Mouse (Mus musculus) ES-Bruce4 (cell line): ENCODE results near the gene Nedd4.

Experiments used
- CTCF ChIP-seq: IDR thresholded peaks from one replicate; pipeline ENCODE4 v1.8.1; 2011; ENCODE audit warnings: low read depth, low read length
- EP300 ChIP-seq: IDR thresholded peaks from 2 replicates; pipeline ENCODE4 v1.6.1; 2011; ENCODE audit warnings: low read depth, low read length; ENCODE audit not compliant: insufficient read depth
- POLR2A ChIP-seq: IDR thresholded peaks from one replicate; pipeline ENCODE4 v1.8.1; 2011; ENCODE audit warnings: low read length; ENCODE audit not compliant: insufficient read depth

DNA sequence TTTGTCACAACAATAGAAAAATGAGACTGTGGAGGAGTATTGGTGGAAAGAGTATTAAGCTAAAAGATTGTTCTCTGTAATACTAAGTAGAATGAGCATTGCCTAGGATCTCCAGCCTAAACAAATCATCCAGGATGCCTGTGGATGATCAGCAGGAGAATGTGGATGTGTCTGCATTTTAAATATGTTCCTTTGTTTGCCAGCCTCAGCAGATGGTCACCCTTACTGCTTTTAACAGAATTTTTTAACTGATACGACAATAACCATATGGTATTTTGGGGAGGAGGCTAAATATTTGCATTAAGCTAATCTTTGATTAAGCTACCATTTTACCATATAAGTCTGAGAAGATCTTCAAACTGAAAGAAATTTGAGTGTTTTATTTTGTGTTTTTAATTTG lies 34.5 kb upstream of the Nedd4 start:
- TF ChIP-seq POLR2A: no peak
- TF ChIP-seq CTCF: no peak
- no peak for TF ChIP-seq EP300
